Mouse (Mus musculus): ENCODE data around the gene Wfdc17. TPM values are rescaled to one million over a fixed set of nuclear protein-coding genes. Genes with fewer than 3 reads are reported as not detected.

Gene Wfdc17
- polyA plus RNA-seq, 1 experiment from 2014 or later = 1.2 TPM

GRCm38 (mm10) chr11:83733071-83733640, 29.4 kb downstream of the Wfdc17 start:
- WGBS = 77% methylated on average over 5 of the region's 5 CpGs
- no peak overlapping the region for H3K4me2 ChIP-seq (replicated peaks; ENCODE audit: low read depth, low read length)
- no peaks in the 10 kb centered on the region for H3K9me3 ChIP-seq (ENCODE audit: control insufficient read depth, low read depth, low read length)
- no peaks in the 10 kb centered on the region for H3K4me1 ChIP-seq (ENCODE audit: control insufficient read depth, insufficient read depth, low read length)
- no peaks in the 10 kb centered on the region for H3K27me3 ChIP-seq (ENCODE audit: control insufficient read depth, insufficient read depth, low read length)
- no peak overlapping the region for H3K9ac ChIP-seq (replicated peaks; ENCODE audit: low read depth, low read length)
- no peak overlapping the region for H3K4me3 ChIP-seq (ENCODE audit: low read depth, low read length)
- H3K27ac ChIP-seq (ENCODE audit: low read length) = no peak overlapping the region
- no peak for ATAC-seq (ENCODE audit: insufficient number of reproducible peaks, insufficient read depth, low FRiP score, low read depth)
- H3K36me3 ChIP-seq (ENCODE audit: control insufficient read depth, insufficient read depth, low read length) = no peaks in the 10 kb centered on the region

GRCm38 (mm10) chr11:83734215-83734614, 30.4 kb downstream of the Wfdc17 start:
- H3K27ac ChIP-seq (ENCODE audit: low read length) = no peak overlapping the region
- H3K9ac ChIP-seq (replicated peaks; ENCODE audit: low read depth, low read length) = no peak overlapping the region
- H3K4me1 ChIP-seq (ENCODE audit: control insufficient read depth, insufficient read depth, low read length) = no peaks in the 10 kb centered on the region
- ATAC-seq (ENCODE audit: insufficient number of reproducible peaks, insufficient read depth, low FRiP score, low read depth) = no peak
- H3K36me3 ChIP-seq (ENCODE audit: control insufficient read depth, insufficient read depth, low read length) = no peaks in the 10 kb centered on the region
- no peaks in the 10 kb centered on the region for H3K9me3 ChIP-seq (ENCODE audit: control insufficient read depth, low read depth, low read length)
- H3K4me3 ChIP-seq (ENCODE audit: low read depth, low read length) = no peak overlapping the region
- no peak overlapping the region for H3K4me2 ChIP-seq (replicated peaks; ENCODE audit: low read depth, low read length)
- H3K27me3 ChIP-seq (ENCODE audit: control insufficient read depth, insufficient read depth, low read length) = no peaks in the 10 kb centered on the region
- 82% methylated on average over 1 of the region's 1 CpGs for whole genome bisulfite sequencing

GRCm38 (mm10) chr11:83735881-83736280, 32.1 kb downstream of the Wfdc17 start:
- no peak overlapping the region for H3K4me2 ChIP-seq (replicated peaks; ENCODE audit: low read depth, low read length)
- no peaks in the 10 kb centered on the region for H3K4me1 ChIP-seq (ENCODE audit: control insufficient read depth, insufficient read depth, low read length)
- no peaks in the 10 kb centered on the region for H3K9me3 ChIP-seq (ENCODE audit: control insufficient read depth, low read depth, low read length)
- no peak overlapping the region for H3K9ac ChIP-seq (replicated peaks; ENCODE audit: low read depth, low read length)
- WGBS = 65% methylated on average over 2 of the region's 2 CpGs
- H3K27ac ChIP-seq (ENCODE audit: low read length) = no peak overlapping the region
- no peaks in the 10 kb centered on the region for H3K36me3 ChIP-seq (ENCODE audit: control insufficient read depth, insufficient read depth, low read length)
- no peak overlapping the region for H3K4me3 ChIP-seq (ENCODE audit: low read depth, low read length)
- no peaks in the 10 kb centered on the region for H3K27me3 ChIP-seq (ENCODE audit: control insufficient read depth, insufficient read depth, low read length)
- ATAC-seq (ENCODE audit: insufficient number of reproducible peaks, insufficient read depth, low FRiP score, low read depth) = no peak

- Histone ChIP-seq H3K4me2 (replicated peaks; ENCODE audit: low read depth, low read length) (no peak overlapping the region), H3K4me3 (ENCODE audit: low read depth, low read length) (no peak overlapping the region), H3K9ac (replicated peaks; ENCODE audit: low read depth, low read length) (no peak overlapping the region), H3K4me1 (ENCODE audit: control insufficient read depth, insufficient read depth, low read length) (no peaks in the 10 kb centered on the region), H3K9me3 (ENCODE audit: control insufficient read depth, low read depth, low read length) (no peaks in the 10 kb centered on the region), H3K27me3 (ENCODE audit: control insufficient read depth, insufficient read depth, low read length) (no peaks in the 10 kb centered on the region), H3K27ac (ENCODE audit: low read length) (no peak overlapping the region), H3K36me3 (ENCODE audit: control insufficient read depth, insufficient read depth, low read length) (no peaks in the 10 kb centered on the region)
- 83% methylated on average over 3 of the region's 3 CpGs for WGBS
- no peak for ATAC-seq (ENCODE audit: insufficient number of reproducible peaks, insufficient read depth, low FRiP score, low read depth)
Measured at GRCm38 (mm10) chr11:83737109-83737558, 33.3 kb downstream of the Wfdc17 start.

- Histone ChIP-seq H3K4me1 (ENCODE audit: control insufficient read depth, insufficient read depth, low read length) (no peaks in the 10 kb centered on the region), H3K4me3 (ENCODE audit: low read depth, low read length) (no peak overlapping the region), H3K9me3 (ENCODE audit: control insufficient read depth, low read depth, low read length) (no peaks in the 10 kb centered on the region), H3K27ac (ENCODE audit: low read length) (no peak overlapping the region), H3K36me3 (ENCODE audit: control insufficient read depth, insufficient read depth, low read length) (no peaks in the 10 kb centered on the region), H3K4me2 (replicated peaks; ENCODE audit: low read depth, low read length) (no peak overlapping the region), H3K27me3 (ENCODE audit: control insufficient read depth, insufficient read depth, low read length) (no peaks in the 10 kb centered on the region), H3K9ac (replicated peaks; ENCODE audit: low read depth, low read length) (no peak overlapping the region)
- 21% methylated on average over 5 of the region's 5 CpGs for WGBS
- ATAC-seq (ENCODE audit: insufficient number of reproducible peaks, insufficient read depth, low FRiP score, low read depth) = no peak
Measured at GRCm38 (mm10) chr11:83739241-83739640, 35.5 kb downstream of the Wfdc17 start.

- no peak for ATAC-seq (ENCODE audit: insufficient number of reproducible peaks, insufficient read depth, low FRiP score, low read depth)
- WGBS = 72% methylated on average over 4 of the region's 4 CpGs
- Histone ChIP-seq H3K4me3 (ENCODE audit: low read depth, low read length) (no peak overlapping the region), H3K4me1 (ENCODE audit: control insufficient read depth, insufficient read depth, low read length) (no peaks in the 10 kb centered on the region), H3K36me3 (ENCODE audit: control insufficient read depth, insufficient read depth, low read length) (no peaks in the 10 kb centered on the region), H3K4me2 (replicated peaks; ENCODE audit: low read depth, low read length) (no peak overlapping the region), H3K27me3 (ENCODE audit: control insufficient read depth, insufficient read depth, low read length) (no peaks in the 10 kb centered on the region), H3K9ac (replicated peaks; ENCODE audit: low read depth, low read length) (no peak overlapping the region), H3K9me3 (ENCODE audit: control insufficient read depth, low read depth, low read length) (no peaks in the 10 kb centered on the region), H3K27ac (ENCODE audit: low read length) (no peak overlapping the region)
Measured at GRCm38 (mm10) chr11:83740443-83740991, 36.7 kb downstream of the Wfdc17 start.

GRCm38 (mm10) chr11:83741841-83742240, 38.0 kb downstream of the Wfdc17 start:
- Histone ChIP-seq H3K27me3 (ENCODE audit: control insufficient read depth, insufficient read depth, low read length) (no peaks in the 10 kb centered on the region), H3K4me2 (replicated peaks; ENCODE audit: low read depth, low read length) (no peak overlapping the region), H3K4me3 (ENCODE audit: low read depth, low read length) (no peak overlapping the region), H3K36me3 (ENCODE audit: control insufficient read depth, insufficient read depth, low read length) (no peaks in the 10 kb centered on the region), H3K4me1 (ENCODE audit: control insufficient read depth, insufficient read depth, low read length) (no peaks in the 10 kb centered on the region), H3K9ac (replicated peaks; ENCODE audit: low read depth, low read length) (no peak overlapping the region), H3K27ac (ENCODE audit: low read length) (no peak overlapping the region), H3K9me3 (ENCODE audit: control insufficient read depth, low read depth, low read length) (no peaks in the 10 kb centered on the region)
- no peak for ATAC-seq (ENCODE audit: insufficient number of reproducible peaks, insufficient read depth, low FRiP score, low read depth)
- WGBS = 60% methylated on average over 5 of the region's 5 CpGs

GRCm38 (mm10) chr11:83742731-83743355, 39.1 kb downstream of the Wfdc17 start:
- Histone ChIP-seq H3K27ac (ENCODE audit: low read length) (no peak overlapping the region), H3K27me3 (ENCODE audit: control insufficient read depth, insufficient read depth, low read length) (no peaks in the 10 kb centered on the region), H3K9ac (replicated peaks; ENCODE audit: low read depth, low read length) (no peak overlapping the region), H3K36me3 (ENCODE audit: control insufficient read depth, insufficient read depth, low read length) (no peaks in the 10 kb centered on the region), H3K4me2 (replicated peaks; ENCODE audit: low read depth, low read length) (no peak overlapping the region), H3K9me3 (ENCODE audit: control insufficient read depth, low read depth, low read length) (no peaks in the 10 kb centered on the region), H3K4me3 (ENCODE audit: low read depth, low read length) (no peak overlapping the region), H3K4me1 (ENCODE audit: control insufficient read depth, insufficient read depth, low read length) (no peaks in the 10 kb centered on the region)
- WGBS = 74% methylated on average over 9 of the region's 9 CpGs
- ATAC-seq (ENCODE audit: insufficient number of reproducible peaks, insufficient read depth, low FRiP score, low read depth) = no peak
